Mouse (Mus musculus): ENCODE data around the gene Tmem184a. TPM values are rescaled to one million over a fixed set of nuclear protein-coding genes. Genes with fewer than 3 reads are reported as not detected.

Gene Tmem184a
- polyA plus RNA-seq, 1 experiment, result 0.13 TPM

- Histone ChIP-seq H3ac (ENCODE audit: control insufficient read depth, insufficient read length, low read depth) (peak overlapping the region; percentile 86), H3K27me3 (ENCODE audit: control insufficient read depth, insufficient read depth, insufficient read length) (no peaks in the 10 kb centered on the region), H3K36me3 (ENCODE audit: control insufficient read depth, insufficient read depth) (no peaks in the 10 kb centered on the region), H3K79me2 (ENCODE audit: control insufficient read depth, insufficient read depth) (peaks cover 53% of the 10 kb centered on the region), H3K79me3 (ENCODE audit: low read depth) (peaks cover 29% of the 10 kb centered on the region), H3K4me3 (ENCODE audit: insufficient read depth, poor library complexity, severe bottlenecking) (peak overlapping the region; percentile 93)
- TF ChIP-seq FOSL1 (IDR thresholded peaks at IDR 0.05; ENCODE audit: insufficient read depth, low read length, poor library complexity, severe bottlenecking) (no peak), MAX (IDR thresholded peaks at IDR 0.05) (peak; percentile 20)
Observed at GRCm38 (mm10) chr5:139792159-139792775, 27.4 kb downstream of the Tmem184a start.

- peak within 1 kb of the TSS; percentile 93 for H3K4me3 ChIP-seq (ENCODE audit: insufficient read depth, poor library complexity, severe bottlenecking)
- peaks cover 28% of the 10 kb centered on the region for H3K79me3 ChIP-seq (ENCODE audit: low read depth)
- H3K27me3 ChIP-seq (ENCODE audit: control insufficient read depth, insufficient read depth, insufficient read length), result no peaks in the 10 kb centered on the region
- peak within 1 kb of the TSS; percentile 86 for H3ac ChIP-seq (ENCODE audit: control insufficient read depth, insufficient read length, low read depth)
- H3K79me2 ChIP-seq (ENCODE audit: control insufficient read depth, insufficient read depth), result peaks cover 49% of the 10 kb centered on the region
- H3K36me3 ChIP-seq (ENCODE audit: control insufficient read depth, insufficient read depth), result no peaks in the 10 kb centered on the region
- TF ChIP-seq MAX (IDR thresholded peaks at IDR 0.05), result peak; percentile 70
- TF ChIP-seq MYOG (IDR thresholded peaks at IDR 0.05; ENCODE audit: control insufficient read depth, extremely low read depth, insufficient read length), result no peak
- TF ChIP-seq MYOD1 (IDR thresholded peaks at IDR 0.05; ENCODE audit: control insufficient read depth, insufficient read length, low read depth), result no peak
Observed at GRCm38 (mm10) chr5:139791227-139792158, 28.2 kb downstream of the Tmem184a start, which contains the start of gene Mafk. Mafk (plus strand) TSS chr5:139791513.

- H3K36me3 ChIP-seq (ENCODE audit: control insufficient read depth, insufficient read depth), result no peaks in the 10 kb centered on the region
- H3ac ChIP-seq (ENCODE audit: control insufficient read depth, insufficient read length, low read depth), result no peak overlapping the region
- no peaks in the 10 kb centered on the region for H3K27me3 ChIP-seq (ENCODE audit: control insufficient read depth, insufficient read depth, insufficient read length)
- no peak for TF ChIP-seq MYOG (IDR thresholded peaks at IDR 0.05; ENCODE audit: control insufficient read depth, extremely low read depth, insufficient read length)
- no peak for TF ChIP-seq USF1 (IDR thresholded peaks at IDR 0.05; ENCODE audit: low read depth)
- no peak for TF ChIP-seq FOSL1 (IDR thresholded peaks at IDR 0.05; ENCODE audit: insufficient read depth, low read length, poor library complexity, severe bottlenecking)
- TF ChIP-seq CEBPB (IDR thresholded peaks at IDR 0.05; ENCODE audit: low read depth), result no peak
- no peak for TF ChIP-seq MAX (IDR thresholded peaks at IDR 0.05)
- peak; percentile 39 for TF ChIP-seq MYOD1 (IDR thresholded peaks at IDR 0.05; ENCODE audit: control insufficient read depth, insufficient read length, low read depth)
- peak; percentile 20 for TF ChIP-seq CTCF (IDR thresholded peaks at IDR 0.05; ENCODE audit: control insufficient read depth, insufficient read depth, insufficient read length)
- H3K79me3 ChIP-seq (ENCODE audit: low read depth), result peaks cover 18% of the 10 kb centered on the region
- H3K79me2 ChIP-seq (ENCODE audit: control insufficient read depth, insufficient read depth), result peaks cover 31% of the 10 kb centered on the region
- no peak overlapping the region for H3K4me3 ChIP-seq (ENCODE audit: insufficient read depth, poor library complexity, severe bottlenecking)
Observed at GRCm38 (mm10) chr5:139789466-139789865, 30.3 kb downstream of the Tmem184a start.

- Histone ChIP-seq H3K79me3 (ENCODE audit: low read depth) (no peaks in the 10 kb centered on the region), H3K4me3 (ENCODE audit: insufficient read depth, poor library complexity, severe bottlenecking) (no peak overlapping the region), H3K27me3 (ENCODE audit: control insufficient read depth, insufficient read depth, insufficient read length) (peaks cover 3% of the 10 kb centered on the region), H3ac (ENCODE audit: control insufficient read depth, insufficient read length, low read depth) (no peak overlapping the region), H3K36me3 (ENCODE audit: control insufficient read depth, insufficient read depth) (no peaks in the 10 kb centered on the region), H3K79me2 (ENCODE audit: control insufficient read depth, insufficient read depth) (no peaks in the 10 kb centered on the region)
- TF ChIP-seq USF1 (IDR thresholded peaks at IDR 0.05; ENCODE audit: low read depth) (no peak), CTCF (IDR thresholded peaks at IDR 0.05; ENCODE audit: control insufficient read depth, insufficient read depth, insufficient read length) (no peak), MYOG (IDR thresholded peaks at IDR 0.05; ENCODE audit: control insufficient read depth, extremely low read depth, insufficient read length) (no peak), MYOD1 (IDR thresholded peaks at IDR 0.05; ENCODE audit: control insufficient read depth, insufficient read length, low read depth) (no peak), FOSL1 (IDR thresholded peaks at IDR 0.05; ENCODE audit: insufficient read depth, low read length, poor library complexity, severe bottlenecking) (no peak), CEBPB (IDR thresholded peaks at IDR 0.05; ENCODE audit: low read depth) (no peak), MAX (IDR thresholded peaks at IDR 0.05) (no peak)
Observed at GRCm38 (mm10) chr5:139781406-139781805, 38.3 kb downstream of the Tmem184a start.

- peaks cover 11% of the 10 kb centered on the region for H3K79me3 ChIP-seq (ENCODE audit: low read depth)
- peaks cover 18% of the 10 kb centered on the region for H3K79me2 ChIP-seq (ENCODE audit: control insufficient read depth, insufficient read depth)
- H3K4me3 ChIP-seq (ENCODE audit: insufficient read depth, poor library complexity, severe bottlenecking), result no peak overlapping the region
- no peak for TF ChIP-seq CEBPB (IDR thresholded peaks at IDR 0.05; ENCODE audit: low read depth)
- TF ChIP-seq USF1 (IDR thresholded peaks at IDR 0.05; ENCODE audit: low read depth), result no peak
- no peak for TF ChIP-seq MYOD1 (IDR thresholded peaks at IDR 0.05; ENCODE audit: control insufficient read depth, insufficient read length, low read depth)
- TF ChIP-seq MAX (IDR thresholded peaks at IDR 0.05), result no peak
- no peak for TF ChIP-seq CTCF (IDR thresholded peaks at IDR 0.05; ENCODE audit: control insufficient read depth, insufficient read depth, insufficient read length)
- TF ChIP-seq FOSL1 (IDR thresholded peaks at IDR 0.05; ENCODE audit: insufficient read depth, low read length, poor library complexity, severe bottlenecking), result no peak
- TF ChIP-seq MYOG (IDR thresholded peaks at IDR 0.05; ENCODE audit: control insufficient read depth, extremely low read depth, insufficient read length), result no peak
- H3K27me3 ChIP-seq (ENCODE audit: control insufficient read depth, insufficient read depth, insufficient read length), result no peaks in the 10 kb centered on the region
- peaks cover 6% of the 10 kb centered on the region for H3K36me3 ChIP-seq (ENCODE audit: control insufficient read depth, insufficient read depth)
- H3ac ChIP-seq (ENCODE audit: control insufficient read depth, insufficient read length, low read depth), result no peak overlapping the region
Observed at GRCm38 (mm10) chr5:139776966-139777365, 42.8 kb downstream of the Tmem184a start.

Measured in C2C12 (cell line).